Mouse (Mus musculus): ENCODE measurements around the gene Sorbs2.

Sorbs2 gene

DNA sequence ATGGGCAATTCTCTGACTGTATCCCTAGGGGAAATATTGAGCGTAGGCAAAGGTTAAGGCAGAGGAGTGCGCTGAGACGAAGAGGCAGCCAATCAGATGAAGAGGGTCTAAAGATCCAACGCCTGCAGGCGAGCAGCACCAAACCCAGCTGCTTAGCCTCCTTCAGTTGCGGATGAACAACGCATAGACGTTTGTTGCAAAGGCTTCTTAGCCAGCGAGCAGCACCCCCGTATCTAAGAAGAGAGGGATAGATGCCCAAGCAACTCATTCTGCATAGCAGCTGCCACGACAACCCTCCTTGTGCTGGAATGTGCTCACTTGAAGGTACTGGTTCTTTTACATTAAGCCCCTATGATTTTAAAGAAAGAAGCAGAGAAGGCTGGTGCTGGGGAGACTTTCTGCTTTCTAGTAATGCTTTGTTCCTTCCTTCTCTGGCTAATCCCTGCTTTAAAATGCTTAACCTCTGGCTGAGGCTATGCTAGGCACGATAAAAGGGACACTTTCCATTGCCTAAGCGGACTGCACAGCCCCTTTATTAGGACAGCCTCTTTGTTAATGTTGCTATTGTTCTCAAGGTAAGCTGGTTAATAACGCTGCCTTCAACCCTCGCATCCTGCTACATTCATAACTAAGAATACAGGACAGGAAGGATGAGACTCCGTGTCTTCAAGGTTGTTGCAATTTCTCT lies at the start of gene Sorbs2:
Gene Sorbs2 (plus strand): TSS at position 155 of the 688 bp plus-strand sequence.
- in situ Hi-C loops (cut with MboI), result no loop called here

DNA sequence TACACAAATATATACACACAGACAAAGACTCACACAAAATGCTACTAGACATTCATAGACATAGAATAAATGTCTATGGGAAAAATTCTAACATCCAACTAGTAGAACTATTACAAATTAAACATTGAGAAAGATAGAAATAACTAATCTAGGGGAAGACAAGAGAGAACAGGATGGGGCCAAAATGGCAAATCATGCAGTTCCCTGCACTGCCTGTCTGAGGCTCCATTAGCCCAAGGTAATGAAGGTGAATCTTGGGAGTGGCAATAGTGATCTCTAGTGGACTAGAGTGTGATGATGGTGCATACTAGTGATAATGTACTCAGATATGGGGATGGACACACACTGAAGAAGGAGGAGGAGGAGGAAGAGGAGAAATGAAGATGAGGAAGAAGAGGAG lies 49.7 kb upstream of the Sorbs2 start:
- in situ Hi-C loops (cut with MboI), result loop anchor here (10.0 to 25.0 kb wide), 2 partner anchors 329 to 477 kb away; partner anchors contain the start of gene Ccdc110

DNA sequence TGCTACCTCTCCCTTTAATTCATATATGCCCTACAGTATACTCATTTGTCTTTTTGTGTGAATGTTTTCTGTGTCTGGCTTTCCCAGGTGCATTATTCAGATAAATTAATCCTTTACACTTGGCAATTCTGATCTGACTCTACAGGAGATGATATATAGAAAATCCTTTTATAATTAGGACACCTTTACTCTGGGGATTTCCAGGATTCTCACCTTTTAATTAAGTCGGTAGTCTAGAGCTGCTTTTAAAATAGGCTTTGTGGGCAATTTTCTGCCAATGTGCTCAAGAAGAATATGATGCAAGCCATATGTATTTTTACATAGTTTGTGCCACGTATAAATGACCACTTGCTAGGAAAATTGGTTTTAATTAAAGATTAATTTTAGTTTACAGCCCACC lies 38.6 kb upstream of the Sorbs2 start:
- in situ Hi-C loops (cut with MboI), result loop anchor here (25.0 kb wide), 1 partner anchor 318 kb away; no protein-coding TSS in a partner anchor

GRCm38 (mm10) chr8:45469507-45470178 lies 37.9 kb upstream of the Sorbs2 start:
- in situ Hi-C loops (cut with MboI), result loop anchor here (25.0 kb wide), 1 partner anchor 318 kb away; no protein-coding TSS in a partner anchor

GRCm38 (mm10) chr8:45480886-45481285 lies 26.7 kb upstream of the Sorbs2 start:
- in situ Hi-C loops (cut with MboI), result no loop called here

- in situ Hi-C loops (cut with MboI), result no loop called here
Measured at GRCm38 (mm10) chr8:45486281-45486680, 21.3 kb upstream of the Sorbs2 start.

DNA sequence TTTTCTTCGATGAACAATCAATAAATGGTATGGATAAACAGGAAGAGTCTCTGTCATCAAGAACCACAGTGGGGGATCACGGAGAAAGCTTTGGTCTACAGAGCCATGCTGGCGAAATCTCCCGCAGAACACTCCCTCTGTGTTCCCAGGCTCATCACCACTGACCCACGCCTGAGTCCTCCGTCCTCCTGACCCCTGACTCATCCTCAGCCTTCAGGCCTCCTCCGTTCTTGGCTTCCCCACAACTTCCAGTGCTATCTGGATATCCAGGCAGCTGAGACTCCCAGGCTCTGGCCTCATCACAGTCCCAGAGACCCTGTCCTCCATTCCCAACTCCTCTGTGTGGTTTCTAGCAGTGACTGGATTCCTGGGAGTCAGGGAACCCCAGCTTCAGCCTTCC lies 3.6 kb upstream of the Sorbs2 start:
- in situ Hi-C loops (cut with MboI), result no loop called here

GRCm38 (mm10) chr8:45506376-45506775 lies 1.2 kb upstream of the Sorbs2 start:
- in situ Hi-C loops (cut with MboI), result no loop called here

DNA sequence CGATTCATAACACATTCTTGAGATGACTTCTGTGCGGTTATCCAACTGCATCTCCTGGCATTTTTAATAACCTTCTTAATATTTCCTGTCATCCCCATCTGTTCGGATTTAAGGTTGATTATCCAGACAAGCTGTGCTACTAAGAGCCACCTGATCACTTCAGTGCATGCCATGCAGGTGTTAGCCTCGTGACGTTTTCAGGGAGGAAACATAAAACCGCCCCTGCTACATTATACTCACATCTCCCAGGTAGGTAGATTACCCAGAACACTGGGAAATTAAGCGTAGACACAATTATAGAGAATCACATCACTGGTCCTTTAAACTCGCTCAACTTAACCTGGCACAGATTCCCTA lies 333 bp upstream of the Sorbs2 start:
- in situ Hi-C loops (cut with MboI), result no loop called here

- in situ Hi-C loops (cut with MboI), result no loop called here
Measured at GRCm38 (mm10) chr8:45508521-45509104, 1.0 kb downstream of the Sorbs2 start.

GRCm38 (mm10) chr8:45512369-45512768 lies 4.8 kb downstream of the Sorbs2 start:
- in situ Hi-C loops (cut with MboI), result no loop called here

GRCm38 (mm10) chr8:45521595-45521994 lies 14.0 kb downstream of the Sorbs2 start:
- in situ Hi-C loops (cut with MboI), result no loop called here

GRCm38 (mm10) chr8:45527708-45528107 lies 20.1 kb downstream of the Sorbs2 start:
- in situ Hi-C loops (cut with MboI), result no loop called here

DNA sequence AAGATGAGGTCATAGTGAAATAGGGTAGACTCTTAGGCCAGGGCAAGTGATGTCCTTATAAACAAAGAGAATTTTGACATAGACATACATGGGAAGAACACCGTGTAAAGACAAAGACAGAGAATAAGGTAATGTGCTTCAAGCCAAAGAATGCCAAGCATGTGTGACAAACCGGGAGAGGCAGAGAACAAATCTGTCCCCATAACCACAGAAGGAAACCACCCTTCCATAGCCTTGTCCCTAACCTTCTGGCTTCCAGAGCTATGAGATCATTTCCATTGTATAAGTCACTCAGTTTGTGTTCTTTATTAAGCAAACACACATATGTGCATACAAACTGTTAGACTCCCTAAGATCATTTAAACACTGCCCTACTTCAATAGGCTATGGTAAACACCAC lies 21.3 kb downstream of the Sorbs2 start:
- in situ Hi-C loops (cut with MboI), result no loop called here

GRCm38 (mm10) chr8:45536578-45536977 lies 29.0 kb downstream of the Sorbs2 start:
- in situ Hi-C loops (cut with MboI), result no loop called here

DNA sequence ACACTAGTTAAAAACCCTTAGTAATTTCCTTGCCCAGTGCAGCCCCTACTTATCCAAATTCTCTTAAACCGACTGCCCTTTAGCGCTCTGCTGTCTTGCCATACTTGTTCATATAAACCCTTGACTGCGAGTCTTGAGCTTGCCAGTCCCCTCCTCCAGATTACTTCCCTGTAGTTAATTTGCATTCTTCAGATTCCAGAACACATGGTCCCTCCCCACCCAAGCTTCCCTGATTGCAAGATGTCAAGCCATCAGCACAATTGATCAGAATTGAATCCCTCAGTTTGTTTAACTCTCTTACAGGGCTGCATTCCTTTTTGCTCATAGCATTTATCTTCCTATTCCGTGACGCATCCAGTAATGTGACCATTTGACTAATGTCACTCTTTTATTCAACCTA lies 32.9 kb downstream of the Sorbs2 start:
- in situ Hi-C loops (cut with MboI), result no loop called here

DNA sequence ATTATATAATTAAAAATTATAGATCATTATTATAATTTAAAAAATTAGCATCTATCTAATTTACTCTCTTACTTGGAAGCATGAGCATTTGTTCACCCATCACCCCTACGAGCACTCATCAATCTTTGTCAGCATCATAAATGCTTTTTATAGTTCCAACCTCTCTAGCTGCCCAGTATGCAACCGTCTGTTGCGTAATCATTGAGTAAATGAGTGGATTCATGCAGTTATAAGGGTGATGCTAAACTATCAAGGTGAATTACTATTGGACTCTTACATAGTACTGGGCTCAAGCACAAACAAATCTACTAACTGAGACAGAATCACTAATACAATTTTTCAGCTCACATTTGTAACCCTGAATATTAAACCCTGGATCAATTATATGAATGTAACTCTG lies 44.6 kb downstream of the Sorbs2 start:
- in situ Hi-C loops (cut with MboI), result no loop called here

DNA sequence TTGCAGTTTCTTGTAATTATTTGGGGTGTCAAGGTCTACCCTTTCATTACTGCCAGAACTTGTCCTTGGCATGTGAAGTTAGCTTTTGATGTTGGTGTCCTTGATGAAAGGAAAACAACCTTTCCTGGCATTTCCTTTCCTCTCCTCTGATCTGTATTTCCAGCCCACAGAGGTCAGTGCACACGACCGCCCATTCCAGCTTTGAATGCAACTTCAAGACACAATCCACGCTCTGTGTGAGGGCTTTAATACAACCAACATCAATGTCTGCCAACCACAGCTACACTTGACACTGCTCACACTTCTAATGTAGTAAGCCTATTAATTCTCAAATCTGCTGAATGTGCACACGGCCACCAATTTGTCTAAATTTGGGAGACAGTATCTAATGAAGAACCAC lies 47.0 kb downstream of the Sorbs2 start:
- in situ Hi-C loops (cut with MboI), result no loop called here

DNA sequence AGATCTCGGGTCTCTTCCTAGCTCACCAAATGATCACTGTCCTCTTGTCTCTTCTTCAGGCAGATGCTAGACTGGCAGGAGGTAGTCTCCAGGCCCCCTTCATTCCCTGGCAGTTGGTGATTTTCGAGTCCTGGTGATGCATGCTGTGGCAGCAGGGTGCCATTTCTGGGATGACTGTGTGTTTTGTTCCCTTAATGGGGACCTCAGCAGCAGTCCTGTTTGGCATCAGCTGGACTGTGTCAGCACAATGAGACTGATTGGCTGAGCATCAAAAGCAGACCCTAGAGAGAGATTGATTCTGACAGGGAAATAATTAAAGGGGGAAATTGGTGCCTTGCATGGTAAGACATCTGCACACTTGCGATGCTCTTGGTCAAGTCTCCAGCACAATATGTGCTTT lies 50.3 kb downstream of the Sorbs2 start:
- in situ Hi-C loops (cut with MboI), result no loop called here

DNA sequence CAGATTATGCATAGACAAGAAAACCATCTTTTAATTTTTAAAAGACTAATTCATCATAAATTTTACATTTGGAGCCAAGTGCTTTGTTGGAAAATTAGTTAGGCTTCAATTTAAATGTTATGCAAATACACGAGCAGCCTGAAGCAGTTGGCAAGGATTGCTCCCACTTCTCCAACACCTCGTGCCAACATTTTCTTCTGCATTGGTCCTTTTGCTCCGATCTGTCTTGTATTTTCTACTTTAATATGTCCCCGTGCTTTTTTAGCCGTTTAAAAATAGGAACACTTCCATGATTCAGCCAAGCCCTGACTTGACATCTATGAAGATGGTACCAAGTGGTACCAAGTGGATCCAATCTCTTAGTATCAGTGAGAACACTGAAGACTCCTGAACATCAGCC lies 50.8 kb downstream of the Sorbs2 start:
- in situ Hi-C loops (cut with MboI), result no loop called here

DNA sequence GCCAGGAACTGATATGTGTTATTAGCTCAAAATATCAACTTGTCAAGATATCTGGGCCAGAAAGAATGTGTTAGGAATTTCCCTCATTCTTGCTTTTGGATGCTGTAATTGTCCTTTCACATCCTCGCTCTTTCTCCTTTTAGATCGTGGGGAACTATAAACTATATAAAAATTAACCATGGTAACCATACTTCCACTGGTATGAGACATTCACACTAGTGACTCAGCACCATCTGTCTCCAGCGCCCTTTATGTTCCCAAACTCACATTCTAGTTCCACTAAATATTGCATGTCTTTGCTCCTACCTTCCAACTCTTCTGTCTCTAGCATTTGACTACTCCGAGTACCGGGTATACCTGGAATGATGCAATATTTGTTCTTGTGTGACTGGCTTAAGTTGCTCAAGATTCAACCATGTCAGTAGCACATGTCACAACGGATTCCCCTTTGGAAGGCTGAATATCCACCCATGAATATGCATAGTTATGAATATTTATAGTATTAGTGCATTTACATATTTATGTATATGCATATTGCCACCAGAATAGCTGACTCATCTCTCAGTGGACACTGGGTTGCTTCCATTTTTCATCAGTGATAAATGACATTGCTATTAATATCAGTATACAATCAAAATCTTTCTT lies 51.7 kb downstream of the Sorbs2 start:
- in situ Hi-C loops (cut with MboI), result no loop called here

DNA sequence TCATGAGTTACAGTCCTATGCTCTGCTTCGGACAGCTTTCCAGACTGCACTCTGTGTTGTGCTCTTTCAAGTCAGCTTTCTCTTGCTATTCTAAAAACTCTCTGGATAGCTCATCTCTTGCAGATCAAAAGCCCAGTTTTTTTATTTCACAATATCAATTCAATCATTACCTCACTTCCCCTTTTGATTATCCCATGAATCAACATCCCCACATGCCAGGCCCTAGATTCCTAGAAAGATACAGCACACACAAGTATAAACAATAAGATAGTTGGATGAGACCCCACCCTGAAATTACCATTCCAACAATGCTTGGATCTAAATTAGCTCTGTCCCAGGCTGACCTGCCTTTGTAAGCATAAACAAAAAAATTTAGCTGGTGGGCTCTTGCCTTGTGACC lies 57.6 kb downstream of the Sorbs2 start:
- in situ Hi-C loops (cut with MboI), result no loop called here

- in situ Hi-C loops (cut with MboI), result no loop called here
Measured at GRCm38 (mm10) chr8:45570117-45570516, 62.5 kb downstream of the Sorbs2 start.

Measured in mature B cell (primary cell).